Mouse (Mus musculus): ENCODE measurements around the gene Krt7.

Gene Krt7

GRCm38 (mm10) chr15:101440837-101441236 is 30.0 kb downstream of the Krt7 start:
- DNase-seq (ENCODE audit: low read depth, low spot score), result no peak

DNA sequence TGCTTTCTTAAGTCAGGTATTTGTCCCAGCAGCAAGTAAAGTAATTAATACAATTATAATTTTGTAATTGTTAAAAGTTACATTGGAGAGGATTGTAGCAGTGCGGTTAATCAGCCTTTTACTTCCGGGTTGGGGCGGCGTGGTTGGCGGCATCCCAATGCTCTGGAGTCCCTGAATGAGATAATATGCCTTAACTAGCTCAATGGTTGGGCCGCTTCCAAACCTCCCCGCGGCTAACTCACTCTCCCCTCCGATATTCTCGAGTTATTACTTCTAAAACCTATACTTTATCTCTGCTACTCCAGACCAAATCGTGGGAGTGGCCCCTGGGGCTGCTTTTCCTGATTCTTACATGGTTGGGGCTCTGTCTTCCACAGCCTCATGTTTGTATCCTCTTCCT is 35.7 kb downstream of the Krt7 start:
- no peak for DNase-seq (ENCODE audit: low read depth, low spot score)

- no peak for DNase-seq (ENCODE audit: low read depth, low spot score)
These were observed 36.6 kb downstream of the Krt7 start, which contains the start of gene Krt88 for GRCm38 (mm10) chr15:101447444-101447843. TSS of gene Krt88 (plus strand) at chr15:101447744.

- DNase-seq (ENCODE audit: low read depth, low spot score), result peak; percentile 32
These were observed 42.4 kb downstream of the Krt7 start for GRCm38 (mm10) chr15:101453093-101453736.

DNA sequence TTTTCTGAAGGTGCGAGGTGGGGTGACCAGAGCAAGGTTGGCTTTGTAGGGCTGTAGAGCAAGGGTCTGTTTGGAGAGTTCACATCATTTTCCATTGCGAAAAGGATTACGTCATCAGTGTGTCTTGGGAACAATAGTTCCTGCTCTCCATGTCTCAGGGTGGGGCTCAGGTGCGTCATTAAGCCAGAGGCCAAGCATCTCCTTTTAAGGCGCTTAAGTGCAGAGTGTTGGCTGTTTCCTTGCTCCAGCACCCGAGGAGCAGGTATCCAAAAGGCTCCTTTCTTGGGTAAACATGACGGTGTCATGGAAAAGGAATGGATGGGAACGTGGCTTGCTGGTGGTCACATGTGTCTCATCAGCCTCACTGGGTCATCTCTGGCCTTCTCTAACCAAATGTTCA is 43.9 kb downstream of the Krt7 start:
- DNase-seq (ENCODE audit: low read depth, low spot score), result no peak

DNA sequence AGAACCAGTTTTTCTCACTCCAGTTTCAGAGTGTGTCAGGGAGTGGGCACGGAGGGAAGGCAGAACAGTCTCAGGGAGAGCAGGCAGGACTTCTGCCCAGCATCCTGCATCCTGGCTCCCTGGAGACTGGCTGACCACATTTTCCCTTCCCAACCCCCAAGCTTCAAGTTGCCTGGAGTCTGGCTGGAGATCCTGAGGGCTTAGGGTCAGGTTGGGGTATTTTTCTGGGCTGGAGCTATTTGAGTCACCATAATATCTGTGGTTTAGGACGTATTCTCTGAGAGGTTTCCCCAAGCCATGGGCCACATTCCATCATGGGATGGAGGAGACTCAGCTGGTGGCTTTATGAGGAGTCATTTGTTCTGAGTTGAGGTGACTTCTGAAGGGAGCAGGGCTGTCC is 44.4 kb downstream of the Krt7 start:
- no peak for DNase-seq (ENCODE audit: low read depth, low spot score)

DNA sequence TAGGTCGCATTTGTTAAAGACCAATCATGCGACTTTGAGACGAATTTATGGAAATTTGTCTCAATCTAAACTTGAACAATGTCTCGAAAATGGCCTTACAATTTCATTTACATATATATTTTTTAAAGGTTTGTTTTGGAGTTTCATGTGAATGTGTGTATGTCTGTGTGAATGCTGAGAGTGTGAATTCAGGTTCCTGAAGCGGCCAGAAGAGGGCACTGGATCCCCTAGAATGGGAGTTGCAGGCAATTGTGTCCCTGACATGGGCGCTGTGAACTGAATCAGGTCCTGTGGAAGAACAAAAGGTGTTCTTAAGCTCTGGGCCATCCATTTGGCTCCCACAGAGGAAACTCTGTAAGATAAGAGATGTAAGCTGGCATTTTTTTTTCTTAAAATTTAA is 45.0 kb downstream of the Krt7 start:
- DNase-seq (ENCODE audit: low read depth, low spot score), result no peak

DNA sequence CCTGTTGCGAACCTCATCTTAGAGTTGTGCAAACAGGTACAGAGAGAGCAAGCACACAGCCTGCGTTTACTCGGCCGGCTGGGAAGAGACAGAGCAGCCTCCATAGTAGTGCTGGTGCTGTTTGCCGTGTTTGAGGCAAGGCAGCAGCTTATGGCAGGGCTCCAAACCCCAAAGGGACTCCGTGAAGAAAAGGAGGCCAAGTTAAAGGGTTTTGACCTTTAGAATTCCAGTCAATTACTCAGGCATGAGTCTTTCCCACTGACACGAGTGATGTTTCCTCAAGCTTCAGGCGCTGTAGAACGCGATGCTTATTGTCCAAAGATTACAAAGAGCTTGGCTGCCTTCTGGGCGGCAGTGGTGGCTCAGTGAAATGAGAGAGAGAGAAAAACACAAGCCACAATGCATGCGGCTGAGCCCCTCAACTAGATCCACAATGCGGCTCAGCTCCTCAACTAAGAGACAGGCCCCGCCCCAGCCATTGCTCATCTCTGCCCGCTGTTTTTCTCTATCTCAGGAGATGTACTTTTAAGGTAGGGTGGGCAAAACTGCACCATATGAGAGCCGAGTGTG is 47.6 kb downstream of the Krt7 start:
- no peak for DNase-seq (ENCODE audit: low read depth, low spot score)

- no peak for DNase-seq (ENCODE audit: low read depth, low spot score)
These were observed 48.4 kb downstream of the Krt7 start for GRCm38 (mm10) chr15:101459283-101459682.

- DNase-seq (ENCODE audit: low read depth, low spot score), result no peak
These were observed 52.8 kb downstream of the Krt7 start, which contains the start of gene Krt81 for GRCm38 (mm10) chr15:101463651-101464050. TSS of gene Krt81 (minus strand) at chr15:101463751.

DNA sequence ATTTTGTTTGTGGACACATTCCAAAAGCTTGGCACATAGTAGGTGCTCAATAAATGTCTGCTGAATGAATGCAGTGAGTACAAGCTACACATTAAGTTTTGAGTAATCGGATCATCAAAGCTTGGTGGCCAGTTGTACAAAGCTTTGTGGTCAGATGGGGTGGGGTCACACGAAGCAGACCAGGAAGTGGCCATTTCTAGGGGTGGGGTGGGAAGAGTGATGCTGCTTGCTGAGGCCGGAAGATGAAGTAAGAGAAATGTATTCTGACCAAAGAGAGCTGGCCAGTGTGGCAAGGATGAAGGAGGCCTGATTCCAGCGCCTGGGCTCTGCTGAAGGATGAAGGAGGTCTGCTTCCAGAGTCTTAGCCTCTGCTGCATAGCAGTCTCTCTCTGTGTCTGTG is 58.2 kb downstream of the Krt7 start:
- DNase-seq (ENCODE audit: low read depth, low spot score), result no peak

GRCm38 (mm10) chr15:101472952-101473528 is 62.2 kb downstream of the Krt7 start, which contains the start of gene Krt86:
TSS of gene Krt86 (plus strand) at chr15:101473478.
- DNase-seq (ENCODE audit: low read depth, low spot score), result no peak

DNA sequence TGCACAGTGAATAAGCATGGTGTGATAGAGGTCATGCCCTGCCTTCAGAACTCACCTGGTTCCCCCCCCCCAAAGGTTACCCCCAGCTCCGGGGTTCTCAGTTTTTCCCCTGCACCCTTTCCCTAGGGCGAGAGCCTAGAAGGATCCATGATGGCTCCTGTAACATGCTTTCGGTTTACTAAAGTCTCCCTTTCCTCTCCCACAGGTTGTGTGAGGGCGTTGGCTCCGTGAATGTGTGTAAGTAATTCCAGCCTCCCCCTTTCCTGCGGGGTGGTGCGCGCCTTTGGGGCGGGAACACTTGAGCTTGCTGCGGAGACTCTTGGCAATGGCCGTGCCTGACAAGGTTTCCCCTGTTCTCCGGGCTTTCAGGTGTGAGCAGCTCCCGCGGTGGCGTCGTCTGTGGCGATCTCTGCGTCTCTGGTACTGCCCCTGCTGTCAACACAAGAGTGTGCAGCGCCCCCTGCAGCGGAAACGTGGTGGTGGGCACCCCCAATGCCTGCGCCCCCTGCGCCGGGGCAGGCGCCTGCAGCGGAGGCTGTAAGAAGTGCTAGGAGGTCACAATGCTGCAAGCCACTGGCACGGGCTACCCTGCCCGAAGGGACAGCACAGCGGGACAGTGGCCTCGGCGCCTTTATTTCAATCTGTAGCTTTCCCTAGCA is 68.3 kb downstream of the Krt7 start:
- DNase-seq (ENCODE audit: low read depth, low spot score), result no peak

GRCm38 (mm10) chr15:101479666-101480060 is 68.8 kb downstream of the Krt7 start:
- DNase-seq (ENCODE audit: low read depth, low spot score), result no peak

All from retina, adult 2 months (tissue).